Mouse (Mus musculus): ENCODE data around the gene 1700057G04Rik.

The 1700057G04Rik gene

DNA sequence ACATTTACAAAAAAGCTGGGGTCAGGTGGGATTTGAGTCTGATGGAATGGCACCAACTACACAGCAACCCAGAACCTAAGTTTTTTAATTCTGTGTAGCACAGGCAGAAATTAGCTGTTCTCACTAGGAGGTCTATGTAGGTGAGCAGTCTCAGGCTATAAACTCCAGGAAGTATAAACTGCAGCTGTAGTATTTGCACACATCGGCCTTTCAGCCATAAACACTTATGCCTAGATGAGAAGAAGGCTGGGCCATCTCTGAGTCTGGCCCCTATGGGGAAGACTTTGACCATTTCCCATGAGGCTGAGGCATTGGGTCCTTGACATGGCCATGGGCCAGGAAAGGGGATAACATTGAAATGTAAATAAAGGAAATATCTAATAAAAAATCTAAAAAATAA, 76.7 kb downstream of the 1700057G04Rik start:
- DNase-seq (ENCODE audit: low read depth, low spot score) = no peak

DNA sequence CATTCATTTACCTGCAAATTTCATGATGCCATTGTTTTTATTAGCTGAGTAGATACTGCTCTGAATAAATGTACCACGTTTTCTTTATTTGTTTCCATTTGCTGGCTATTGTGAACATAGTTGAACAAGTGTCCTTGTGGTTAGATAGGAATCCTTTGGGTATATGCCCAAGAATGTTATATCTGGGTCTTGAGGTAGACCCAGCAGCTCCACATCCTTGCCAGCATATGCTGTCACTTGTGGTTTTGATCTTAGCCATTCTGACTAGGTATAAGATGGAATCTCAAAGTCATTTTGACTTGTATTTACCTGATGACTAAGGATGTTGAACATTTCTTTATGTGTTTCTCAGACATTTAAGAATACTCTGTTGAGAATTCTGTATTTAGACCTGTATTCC, 77.7 kb downstream of the 1700057G04Rik start:
- DNase-seq (ENCODE audit: low read depth, low spot score) = no peak

- DNase-seq (ENCODE audit: low read depth, low spot score) = no peak
These were observed 78.2 kb downstream of the 1700057G04Rik start for GRCm38 (mm10) chr9:92387404-92387803.

DNA sequence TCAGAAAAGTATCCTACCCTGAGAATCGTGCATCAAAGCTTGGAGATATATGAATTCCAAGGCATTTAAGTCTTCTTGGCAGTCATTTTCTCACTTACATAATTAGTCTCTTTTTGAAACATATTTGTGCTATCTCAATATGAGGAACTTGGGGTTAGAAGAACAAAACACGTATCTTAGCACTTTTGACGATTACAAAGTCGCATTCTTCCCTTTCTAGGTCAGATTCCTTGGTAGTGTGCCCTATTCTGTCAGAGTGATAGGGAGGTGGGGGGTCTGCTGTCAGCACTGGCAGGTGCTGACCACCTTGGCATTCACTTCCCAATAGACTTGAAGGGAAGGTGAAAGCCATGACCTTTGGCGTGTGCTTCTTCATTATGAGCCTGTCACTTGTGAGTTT, 93.5 kb downstream of the 1700057G04Rik start:
- no peak for DNase-seq (ENCODE audit: low read depth, low spot score)
